Mouse (Mus musculus) intestine, embryonic 14.5 days (tissue): ENCODE results near the gene Bbc3. TPM values are rescaled to one million over a fixed set of nuclear protein-coding genes. Genes with fewer than 3 reads are reported as not detected.

Source experiments
- ATAC-seq: fragments of 200-750 bp; cut with Nextera tagmentation; replicated peaks from 2 replicates; pipeline ENCODE4 v1.8.0; 2017; ENCODE audit warnings: low read depth, moderate number of reproducible peaks, moderate TSS enrichment, moderate library complexity; ENCODE audit not compliant: low FRiP score, low TSS enrichment
- DNase-seq: peaks from one replicate; pipeline ENCODE4 v3.0.0-alpha.2; 2018; ENCODE audit warnings: low spot score
- H3K27ac ChIP-seq: fragments of 300-500 bp; sonication (generic); 2 replicates; pipeline ENCODE4 v1.5.1; 2014; ENCODE audit warnings: low read depth, mild to moderate bottlenecking, control low read depth
- H3K27me3 ChIP-seq: fragments of 300-500 bp; sonication (generic); replicated peaks from 2 replicates; pipeline ENCODE4 v1.6.1; 2014; ENCODE audit warnings: low read length, control low read depth; ENCODE audit not compliant: control insufficient read depth, insufficient read depth
- H3K36me3 ChIP-seq: fragments of 300-500 bp; sonication (generic); 2 replicates; pipeline ENCODE4 v1.6.1; 2014; ENCODE audit warnings: low read length, control low read depth; ENCODE audit not compliant: control insufficient read depth, insufficient read depth
- H3K4me1 ChIP-seq: fragments of 300-500 bp; sonication (generic); replicated peaks from 2 replicates; pipeline ENCODE4 v1.6.1; 2014; ENCODE audit warnings: low read length, control low read depth, mixed read lengths; ENCODE audit not compliant: control insufficient read depth, insufficient read depth
- H3K4me2 ChIP-seq: fragments of 300-500 bp; sonication (generic); 2 replicates; pipeline ENCODE4 v1.6.1; 2014; ENCODE audit warnings: low read length
- H3K4me3 ChIP-seq: fragments of 300-500 bp; sonication (generic); 2 replicates; pipeline ENCODE4 v1.5.1; 2014; ENCODE audit warnings: low read depth, low read length, control low read depth, mixed read lengths
- H3K9ac ChIP-seq: fragments of 300-500 bp; sonication (generic); 2 replicates; pipeline ENCODE4 v1.6.1; 2014; ENCODE audit warnings: mild to moderate bottlenecking, low read length
- H3K9me3 ChIP-seq: fragments of 300-500 bp; sonication (generic); 2 replicates; pipeline ENCODE4 v1.6.1; 2016; ENCODE audit warnings: low read length, control low read depth; ENCODE audit not compliant: control insufficient read depth
- WGBS: fragments of 180-500 bp; shearing (Covaris S2); extraction: QIAGEN DNeasy Blood & Tissue Kit; methylation state at CpG from one replicate; pipeline ENCODE4 v1.1.7; 2014; 5-methylcytosine and 5-hydroxymethylcytosine counted together
- polyA plus RNA-seq: library from polyadenylated mRNA; unstranded; fragments of >200 nt; fragmentation: Nextera tagmentation; extraction: Ambion mirVana; gene quantifications from 2 replicates; pipeline ENCODE4 v1.2.1, GENCODE M21; 2014

Bbc3 gene
- polyA plus RNA-seq, 1 experiment from 2014 or later: 4.9 TPM

DNA sequence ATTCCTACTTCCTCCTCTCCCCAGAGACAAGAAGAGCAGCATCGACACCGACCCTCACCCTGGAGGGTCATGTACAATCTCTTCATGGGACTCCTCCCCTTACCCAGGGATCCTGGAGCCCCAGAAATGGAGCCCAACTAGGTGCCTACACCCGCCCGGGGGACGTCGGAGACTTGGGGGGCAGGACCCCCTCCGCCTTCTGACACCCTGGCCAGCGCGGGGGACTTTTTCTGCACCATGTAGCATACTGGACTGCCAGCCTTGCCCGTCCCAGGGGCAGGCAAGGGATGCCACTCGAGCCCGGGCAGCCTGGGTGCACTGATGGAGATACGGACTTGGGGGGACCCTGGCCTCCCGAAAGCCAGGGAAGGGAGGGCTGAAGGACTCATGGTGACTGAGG, 8.9 kb downstream of the Bbc3 start:
- no peak overlapping the region for H3K4me2 ChIP-seq
- ATAC-seq (no peak), DNase-seq (no peak)
- H3K4me1 ChIP-seq: peaks cover 12% of the 10 kb centered on the region
- H3K36me3 ChIP-seq: no peaks in the 10 kb centered on the region
- WGBS: 80% methylated on average over 14 of the region's 14 CpGs
- no peaks in the 10 kb centered on the region for H3K9me3 ChIP-seq
- H3K4me3 ChIP-seq: no peak overlapping the region
- H3K9ac ChIP-seq: no peak overlapping the region
- no peaks in the 10 kb centered on the region for H3K27me3 ChIP-seq
- no peak overlapping the region for H3K27ac ChIP-seq

DNA sequence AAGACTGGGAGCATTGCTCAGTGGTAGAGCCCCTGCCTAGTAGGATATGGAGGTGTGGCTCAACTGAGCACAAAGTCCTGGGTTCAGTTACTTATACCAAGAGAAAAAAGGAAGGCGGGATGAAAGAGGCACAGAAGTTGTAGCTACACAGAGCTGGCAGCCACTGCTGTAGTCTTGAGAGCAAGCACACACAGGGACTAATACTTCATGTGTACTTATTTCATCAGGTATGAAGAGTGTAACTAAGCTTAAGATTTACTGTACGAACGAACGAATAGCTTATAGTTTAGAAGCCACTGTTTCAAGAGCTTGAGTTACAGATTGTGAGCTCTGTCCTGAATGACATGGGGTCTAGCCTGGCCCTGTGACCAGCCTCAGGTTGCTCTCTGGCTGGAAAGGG, 11.0 kb downstream of the Bbc3 start:
- Histone ChIP-seq H3K9ac (no peak overlapping the region), H3K27ac (no peak overlapping the region), H3K4me1 (peaks cover 3% of the 10 kb centered on the region; the same call in 1 of the 2 replicates), H3K4me2 (no peak overlapping the region), H3K9me3 (no peaks in the 10 kb centered on the region), H3K36me3 (peaks cover 1% of the 10 kb centered on the region; the same call in 1 of the 2 replicates), H3K27me3 (no peaks in the 10 kb centered on the region), H3K4me3 (no peak overlapping the region)
- DNase-seq (no peak), ATAC-seq (no peak)
- 90% methylated on average over 4 of the region's 4 CpGs for WGBS

DNA sequence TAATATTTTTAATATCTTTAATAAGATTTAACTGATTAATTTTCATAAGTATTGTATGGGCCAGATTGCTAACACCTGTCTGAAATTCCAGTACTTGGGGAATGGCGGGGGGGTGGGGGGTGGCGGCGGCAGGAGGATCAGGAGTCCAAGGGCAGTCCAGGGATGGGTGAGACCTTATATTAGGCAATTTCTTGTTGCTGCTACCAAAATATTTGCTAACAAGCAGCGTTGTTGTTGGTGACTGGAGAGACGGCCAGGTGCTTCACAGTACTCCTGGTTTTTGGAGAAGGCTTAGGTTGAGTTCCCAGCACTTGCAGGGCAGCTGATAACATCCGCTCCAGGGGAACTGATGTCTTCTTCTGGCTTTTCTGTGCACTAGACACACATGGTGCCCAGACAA, 12.3 kb downstream of the Bbc3 start:
- ATAC-seq (no peak), DNase-seq (no peak)
- WGBS: 89% methylated on average over 6 of the region's 6 CpGs
- no peak overlapping the region for H3K27ac ChIP-seq
- H3K36me3 ChIP-seq: peaks cover 13% of the 10 kb centered on the region
- H3K4me1 ChIP-seq: no peaks in the 10 kb centered on the region
- H3K9me3 ChIP-seq: no peaks in the 10 kb centered on the region
- H3K27me3 ChIP-seq: no peaks in the 10 kb centered on the region
- H3K9ac ChIP-seq: no peak overlapping the region
- no peak overlapping the region for H3K4me3 ChIP-seq
- no peak overlapping the region for H3K4me2 ChIP-seq

DNA sequence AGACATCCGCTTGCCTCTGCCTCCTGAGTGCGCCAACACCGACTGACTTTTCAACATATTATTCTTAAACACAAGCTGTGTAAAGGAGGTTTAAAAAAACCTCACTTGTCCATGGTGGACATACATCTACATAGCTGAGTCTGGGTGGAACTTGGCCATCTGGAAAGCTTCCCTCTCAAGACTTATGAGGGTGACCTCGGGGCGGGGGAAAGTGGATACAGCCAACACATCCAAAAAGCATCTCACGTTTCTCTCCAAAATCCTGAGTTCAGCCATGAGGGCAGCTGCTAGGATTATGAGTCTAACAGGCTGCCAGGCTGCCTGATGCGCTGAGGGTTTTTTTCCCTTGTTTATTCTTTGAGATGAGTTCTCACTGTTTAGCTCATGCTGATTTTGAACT, 16.5 kb downstream of the Bbc3 start:
- 72% methylated on average over 7 of the region's 7 CpGs for WGBS
- Histone ChIP-seq H3K4me2 (no peak overlapping the region), H3K27ac (no peak overlapping the region), H3K36me3 (peaks cover 47% of the 10 kb centered on the region), H3K4me1 (0 out of 2 replicates have a peak, but pooled peaks cover 3% of the 10 kb centered on the region), H3K4me3 (no peak overlapping the region), H3K9me3 (no peaks in the 10 kb centered on the region), H3K27me3 (no peaks in the 10 kb centered on the region), H3K9ac (no peak overlapping the region)
- no peak for ATAC-seq
- no peak for DNase-seq

DNA sequence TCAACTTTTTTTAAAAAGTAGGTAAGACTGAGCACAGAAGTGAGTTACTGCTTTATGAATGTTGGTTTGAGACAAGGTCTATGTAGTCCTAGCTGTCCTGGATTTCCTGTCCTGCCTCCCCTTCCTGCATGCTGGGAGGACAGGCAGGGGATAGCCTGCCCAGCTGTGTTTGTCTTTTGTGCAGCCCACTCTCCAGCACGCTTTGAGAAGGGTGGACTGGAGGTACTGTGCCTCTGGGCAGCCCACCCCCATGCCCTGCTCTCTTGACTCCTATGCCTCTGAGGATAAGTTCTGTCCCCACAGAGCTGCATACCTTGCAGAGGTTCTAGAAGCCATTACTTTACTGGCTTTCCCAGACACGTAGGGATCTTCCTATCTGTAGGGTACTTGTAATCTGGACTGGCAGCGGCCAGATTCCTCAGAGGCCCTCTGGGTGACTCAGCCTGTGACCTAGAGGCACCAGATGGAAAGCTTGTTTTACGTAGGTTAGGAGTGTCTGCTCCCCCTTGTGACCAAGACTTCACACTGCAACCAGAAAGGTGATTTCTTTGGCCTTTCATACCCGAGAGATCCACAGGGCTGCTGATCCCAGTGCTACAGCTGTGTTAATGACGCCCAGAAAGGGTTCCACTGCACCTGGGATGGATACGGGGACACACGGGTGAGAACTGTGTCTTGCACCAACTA, 17.9 kb downstream of the Bbc3 start:
- peak; percentile 79 for DNase-seq
- peak; percentile 79 for ATAC-seq

DNA sequence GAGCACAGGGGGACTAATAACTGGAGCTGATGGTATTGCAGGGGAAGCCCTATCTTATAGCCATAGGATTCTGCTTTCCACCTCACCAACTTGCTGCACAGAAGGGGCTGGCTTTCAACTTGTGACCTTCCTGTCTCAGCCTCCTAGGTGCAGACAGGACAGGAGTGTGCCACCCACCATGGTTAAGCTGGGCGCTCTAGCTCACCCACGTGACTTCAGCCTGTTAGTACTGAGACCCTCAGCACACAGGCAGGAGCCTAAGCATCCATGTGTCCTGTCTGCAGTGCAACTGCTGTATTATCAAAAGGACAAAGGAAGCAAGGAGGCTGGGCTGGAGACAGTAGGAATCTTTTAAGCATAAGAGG, 18.4 kb downstream of the Bbc3 start:
- Histone ChIP-seq H3K36me3 (peaks cover 62% of the 10 kb centered on the region), H3K4me2 (no peak overlapping the region), H3K9me3 (no peaks in the 10 kb centered on the region), H3K27ac (no peak overlapping the region), H3K9ac (no peak overlapping the region), H3K4me1 (0 out of 2 replicates have a peak, but pooled peaks cover 3% of the 10 kb centered on the region), H3K27me3 (no peaks in the 10 kb centered on the region), H3K4me3 (no peak overlapping the region)
- DNase-seq (no peak), ATAC-seq (0 out of 2 replicates have a peak, but pooled peaks have one; percentile 7)
- WGBS: 86% methylated on average over 2 of the region's 2 CpGs

More for the DNA sequence above, 17.9 kb downstream of the Bbc3 start:
- H3K27me3 ChIP-seq: no peaks in the 10 kb centered on the region
- no peak overlapping the region for H3K27ac ChIP-seq
- no peak overlapping the region for H3K4me2 ChIP-seq
- H3K9ac ChIP-seq: no peak overlapping the region
- 24% methylated on average over 8 of the region's 8 CpGs for WGBS
- H3K9me3 ChIP-seq: no peaks in the 10 kb centered on the region
- 0 out of 2 replicates have a peak, but pooled peaks cover 3% of the 10 kb centered on the region for H3K4me1 ChIP-seq
- H3K36me3 ChIP-seq: peaks cover 61% of the 10 kb centered on the region
- H3K4me3 ChIP-seq: no peak overlapping the region

DNA sequence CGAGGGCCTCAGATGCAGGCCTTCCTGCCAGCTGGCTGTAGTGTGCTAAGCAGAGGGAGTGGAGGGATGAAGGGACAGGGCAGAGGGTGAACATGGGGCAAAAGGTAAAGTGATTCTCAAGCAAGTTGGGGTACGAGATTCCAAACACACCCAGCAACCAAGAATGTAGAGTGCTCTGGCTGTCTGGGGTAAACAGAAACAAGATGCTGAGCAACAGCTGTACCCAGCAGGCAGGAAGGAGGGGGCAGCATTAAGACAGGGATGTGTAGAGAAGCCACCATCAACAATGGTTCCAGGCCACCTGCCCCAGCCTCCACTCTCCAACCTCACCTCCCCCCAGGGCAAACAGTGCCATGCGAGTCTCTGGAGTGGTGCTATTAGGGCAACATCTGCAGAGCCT, 21.0 kb downstream of the Bbc3 start:
- peaks cover 79% of the 10 kb centered on the region for H3K36me3 ChIP-seq
- 76% methylated on average over 3 of the region's 3 CpGs for WGBS

DNA sequence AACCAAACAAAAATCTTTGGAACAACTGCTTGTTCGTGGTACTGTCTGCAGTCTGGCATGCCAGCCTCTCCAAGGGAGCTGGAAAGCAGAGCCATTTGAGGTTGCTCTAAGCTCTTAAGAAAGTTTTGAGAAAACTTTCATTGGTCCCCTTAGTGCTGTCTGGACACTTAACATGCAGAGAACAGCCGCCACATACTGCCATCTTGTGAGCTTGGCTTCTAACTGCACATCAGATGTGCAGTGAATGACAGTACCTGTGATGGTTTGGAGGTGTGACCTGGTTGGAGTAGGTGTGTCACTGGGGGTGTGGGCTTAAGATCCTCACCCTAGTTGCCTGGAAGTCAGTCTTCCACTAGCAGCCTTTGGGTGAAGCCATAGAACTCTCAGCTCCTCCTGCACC, 29.5 kb downstream of the Bbc3 start:
- WGBS: 79% methylated on average over 2 of the region's 2 CpGs
- no peak for DNase-seq
- Histone ChIP-seq H3K27me3 (no peaks in the 10 kb centered on the region), H3K27ac (no peak overlapping the region), H3K9me3 (no peaks in the 10 kb centered on the region), H3K36me3 (peaks cover 67% of the 10 kb centered on the region), H3K9ac (no peak overlapping the region), H3K4me2 (no peak overlapping the region), H3K4me1 (no peaks in the 10 kb centered on the region), H3K4me3 (no peak overlapping the region)
- ATAC-seq: no peak

More for the DNA sequence above, 21.0 kb downstream of the Bbc3 start:
- Histone ChIP-seq H3K27ac (no peak overlapping the region), H3K4me3 (no peak overlapping the region), H3K9me3 (no peaks in the 10 kb centered on the region), H3K9ac (no peak overlapping the region), H3K27me3 (no peaks in the 10 kb centered on the region), H3K4me1 (0 out of 2 replicates have a peak, but pooled peaks cover 3% of the 10 kb centered on the region), H3K4me2 (no peak overlapping the region)
- DNase-seq (no peak), ATAC-seq (no peak)

DNA sequence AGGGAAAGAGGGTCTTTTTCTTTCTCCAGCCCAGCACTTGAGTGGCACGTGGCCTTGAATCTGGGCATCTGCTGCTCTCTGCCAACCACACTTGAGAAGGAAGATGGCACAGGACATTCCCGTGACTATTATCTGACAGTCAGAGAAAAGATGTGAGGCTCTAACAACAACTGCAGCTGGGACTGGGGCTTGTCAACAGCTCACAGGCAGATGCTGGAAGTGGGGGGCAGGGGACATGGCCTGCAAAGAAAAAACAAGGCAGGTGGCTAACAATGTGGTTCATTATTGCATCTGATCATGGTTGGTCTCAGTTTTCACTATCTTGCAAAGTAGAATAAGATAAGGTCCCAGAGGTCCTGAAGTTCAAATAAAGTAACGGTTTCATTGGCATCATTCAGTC, 36.4 kb downstream of the Bbc3 start:
- Histone ChIP-seq H3K4me2 (no peak overlapping the region), H3K4me3 (no peak overlapping the region), H3K27me3 (no peaks in the 10 kb centered on the region), H3K9me3 (no peaks in the 10 kb centered on the region), H3K9ac (no peak overlapping the region), H3K36me3 (peaks cover 77% of the 10 kb centered on the region), H3K4me1 (no peaks in the 10 kb centered on the region), H3K27ac (no peak overlapping the region)
- DNase-seq (no peak), ATAC-seq (no peak)
- WGBS: 84% methylated on average over 3 of the region's 3 CpGs
